Mouse (Mus musculus) midbrain, postnatal 0 days (tissue): ENCODE measurements around the gene Tada2b. TPM values are rescaled to one million over a fixed set of nuclear protein-coding genes. Genes with fewer than 3 reads are reported as not detected.

Source experiments
- ATAC-seq: fragments of 200-750 bp; cut with Nextera tagmentation; 2 replicates; pipeline ENCODE4 v1.8.0; 2017; ENCODE audit warnings: moderate number of reproducible peaks, mild to moderate bottlenecking, moderate TSS enrichment, moderate library complexity; ENCODE audit not compliant: low FRiP score
- DNase-seq: peaks from one replicate; pipeline ENCODE4 v3.0.0-alpha.2; 2015; ENCODE audit warnings: low spot score
- H3K27ac ChIP-seq: fragments of 300-500 bp; sonication (generic); 2 replicates; pipeline ENCODE4 v1.5.1; 2014; ENCODE audit warnings: low read depth, mild to moderate bottlenecking, low read length, mixed read lengths
- H3K27me3 ChIP-seq: fragments of 300-500 bp; sonication (generic); 2 replicates; pipeline ENCODE4 v1.6.1; 2014; ENCODE audit warnings: low read length, control low read depth, mixed read lengths; ENCODE audit not compliant: insufficient read depth
- H3K36me3 ChIP-seq: fragments of 300-500 bp; sonication (generic); 2 replicates; pipeline ENCODE4 v1.6.1; 2014; ENCODE audit warnings: low read length, control low read depth, mixed read lengths; ENCODE audit not compliant: insufficient read depth
- H3K4me1 ChIP-seq: fragments of 300-500 bp; sonication (generic); 2 replicates; pipeline ENCODE4 v1.6.1; 2014; ENCODE audit warnings: mild to moderate bottlenecking, control low read depth, antibody characterized with exemption, low read length, mixed read lengths; ENCODE audit not compliant: insufficient read depth
- H3K4me2 ChIP-seq: fragments of 300-500 bp; sonication (generic); 2 replicates; pipeline ENCODE4 v1.6.1; 2014; ENCODE audit warnings: low read depth, mild to moderate bottlenecking, low read length, mixed read lengths; ENCODE audit not compliant: poor library complexity, severe bottlenecking
- H3K4me3 ChIP-seq: fragments of 300-500 bp; sonication (generic); 2 replicates; pipeline ENCODE4 v1.5.1; 2014; ENCODE audit warnings: low read depth, mild to moderate bottlenecking, low read length, moderate library complexity
- H3K9ac ChIP-seq: fragments of 300-500 bp; sonication (generic); replicated peaks from 2 replicates; pipeline ENCODE4 v1.6.1; 2014; ENCODE audit warnings: mild to moderate bottlenecking, low read length, moderate library complexity, mixed read lengths; ENCODE audit not compliant: poor library complexity, severe bottlenecking
- H3K9me3 ChIP-seq: fragments of 300-500 bp; sonication (generic); 2 replicates; pipeline ENCODE4 v1.6.1; 2016; ENCODE audit warnings: low read length, control low read depth
- CTCF ChIP-seq: IDR thresholded peaks from 2 replicates; pipeline ENCODE4 v1.5.1; 2016; ENCODE audit warnings: antibody characterized with exemption, mild to moderate bottlenecking
- WGBS: fragments of 180-500 bp; shearing (Covaris S2); extraction: QIAGEN DNeasy Blood & Tissue Kit; methylation state at CpG from one replicate; pipeline ENCODE4 v1.1.7; 2014; 5-methylcytosine and 5-hydroxymethylcytosine counted together
- polyA plus RNA-seq: library from polyadenylated mRNA; unstranded; fragments of >200 nt; fragmentation: Nextera tagmentation; extraction: Ambion mirVana; gene quantifications from 2 replicates; pipeline ENCODE4 v1.2.1, GENCODE M21; 2015
- total RNA-seq: library from RNA; depleted of rRNA; stranded (reverse); fragments of >200 nt; gene quantifications from 2 replicates; pipeline ENCODE4 v1.2.3, GENCODE M21; 2014

Gene Tada2b
- total and polyA plus RNA-seq, 2 experiments from 2014 or later = 3.5 to 26.9 TPM

- no peak for DNase-seq
- TF ChIP-seq CTCF = peak; percentile 73
- Histone ChIP-seq H3K27me3 (no peaks in the 10 kb centered on the region), H3K36me3 (no peaks in the 10 kb centered on the region), H3K4me2 (no peak overlapping the region), H3K4me1 (no peaks in the 10 kb centered on the region), H3K9me3 (no peaks in the 10 kb centered on the region), H3K4me3 (no peak overlapping the region), H3K27ac (no peak overlapping the region), H3K9ac (no peak overlapping the region)
- WGBS = 18% methylated on average over 4 of the region's 4 CpGs
- no peak for ATAC-seq
Measured at GRCm38 (mm10) chr5:36458926-36459325, 25.2 kb downstream of the Tada2b start.

DNA sequence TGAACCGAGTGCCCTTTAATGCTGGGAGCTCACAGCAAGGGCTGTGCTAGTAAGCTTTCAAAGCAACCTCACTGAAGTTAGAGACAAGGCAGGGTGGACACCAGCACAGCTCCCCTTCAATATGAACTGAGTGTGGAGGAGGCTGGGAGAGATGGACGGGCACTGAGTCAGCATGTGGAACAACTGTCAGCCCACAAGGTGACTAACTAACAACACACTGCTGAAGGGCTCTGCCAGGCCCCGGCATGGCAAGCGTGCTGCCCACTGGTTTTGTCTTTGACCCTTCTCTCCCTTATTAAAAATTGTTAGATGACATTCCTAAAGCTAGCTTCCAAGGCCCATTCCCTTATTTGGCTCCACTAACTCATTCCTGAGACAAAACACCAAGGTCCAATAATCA lies 26.4 kb downstream of the Tada2b start:
- no peak overlapping the region for H3K4me3 ChIP-seq
- H3K36me3 ChIP-seq = no peaks in the 10 kb centered on the region
- no peak overlapping the region for H3K9ac ChIP-seq
- H3K27me3 ChIP-seq = no peaks in the 10 kb centered on the region
- no peak overlapping the region for H3K27ac ChIP-seq
- WGBS = 80% methylated on average over 4 of the region's 4 CpGs
- H3K9me3 ChIP-seq = no peaks in the 10 kb centered on the region
- DNase-seq (no peak), ATAC-seq (no peak)
- no peak overlapping the region for H3K4me2 ChIP-seq
- no peak for TF ChIP-seq CTCF
- no peaks in the 10 kb centered on the region for H3K4me1 ChIP-seq

DNA sequence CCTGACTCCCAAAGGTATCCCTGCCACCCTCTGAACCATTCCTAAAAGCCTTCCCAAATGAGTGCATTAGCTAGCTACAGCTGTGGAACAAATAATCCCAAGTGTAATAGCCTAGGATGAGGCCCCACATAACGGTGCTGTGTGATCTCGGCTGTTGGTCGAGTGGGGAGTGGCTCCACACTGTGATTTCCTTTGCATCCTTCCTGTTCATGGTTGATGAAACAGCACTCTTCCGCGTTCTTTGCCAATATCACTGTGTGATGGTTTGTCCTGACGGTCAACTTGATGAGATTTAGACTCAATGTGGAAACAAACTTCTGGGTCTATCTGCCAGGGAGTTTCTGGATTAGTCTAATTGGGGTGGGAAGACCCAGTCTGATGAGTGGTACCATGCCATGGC lies 31.3 kb downstream of the Tada2b start:
- WGBS = 84% methylated on average over 6 of the region's 6 CpGs
- no peaks in the 10 kb centered on the region for H3K27me3 ChIP-seq
- ATAC-seq = no peak

GRCm38 (mm10) chr5:36451872-36452389 lies 32.2 kb downstream of the Tada2b start:
- 67% methylated on average over 10 of the region's 10 CpGs for WGBS
- H3K4me3 ChIP-seq = no peak overlapping the region
- H3K4me2 ChIP-seq = no peak overlapping the region
- DNase-seq = peak; percentile 31
- no peaks in the 10 kb centered on the region for H3K9me3 ChIP-seq
- no peak overlapping the region for H3K9ac ChIP-seq
- no peaks in the 10 kb centered on the region for H3K27me3 ChIP-seq
- no peaks in the 10 kb centered on the region for H3K36me3 ChIP-seq
- no peak overlapping the region for H3K27ac ChIP-seq
- ATAC-seq = no peak
- H3K4me1 ChIP-seq = no peaks in the 10 kb centered on the region
- no peak for TF ChIP-seq CTCF

More for the DNA sequence above, 31.3 kb downstream of the Tada2b start:
- Histone ChIP-seq H3K9ac (no peak overlapping the region), H3K27ac (no peak overlapping the region), H3K9me3 (no peaks in the 10 kb centered on the region), H3K4me1 (no peaks in the 10 kb centered on the region), H3K4me3 (no peak overlapping the region), H3K36me3 (no peaks in the 10 kb centered on the region), H3K4me2 (no peak overlapping the region)
- TF ChIP-seq CTCF = no peak
- no peak for DNase-seq

- no peaks in the 10 kb centered on the region for H3K27me3 ChIP-seq
- H3K4me1 ChIP-seq = no peaks in the 10 kb centered on the region
- no peak for DNase-seq
- no peak overlapping the region for H3K27ac ChIP-seq
- no peak for TF ChIP-seq CTCF
- WGBS = 21% methylated on average over 10 of the region's 10 CpGs
- no peak for ATAC-seq
- no peak overlapping the region for H3K4me2 ChIP-seq
- no peaks in the 10 kb centered on the region for H3K9me3 ChIP-seq
- H3K9ac ChIP-seq = no peak overlapping the region
- no peaks in the 10 kb centered on the region for H3K36me3 ChIP-seq
- H3K4me3 ChIP-seq = no peak overlapping the region
Measured at GRCm38 (mm10) chr5:36451119-36451518, 33.0 kb downstream of the Tada2b start.

DNA sequence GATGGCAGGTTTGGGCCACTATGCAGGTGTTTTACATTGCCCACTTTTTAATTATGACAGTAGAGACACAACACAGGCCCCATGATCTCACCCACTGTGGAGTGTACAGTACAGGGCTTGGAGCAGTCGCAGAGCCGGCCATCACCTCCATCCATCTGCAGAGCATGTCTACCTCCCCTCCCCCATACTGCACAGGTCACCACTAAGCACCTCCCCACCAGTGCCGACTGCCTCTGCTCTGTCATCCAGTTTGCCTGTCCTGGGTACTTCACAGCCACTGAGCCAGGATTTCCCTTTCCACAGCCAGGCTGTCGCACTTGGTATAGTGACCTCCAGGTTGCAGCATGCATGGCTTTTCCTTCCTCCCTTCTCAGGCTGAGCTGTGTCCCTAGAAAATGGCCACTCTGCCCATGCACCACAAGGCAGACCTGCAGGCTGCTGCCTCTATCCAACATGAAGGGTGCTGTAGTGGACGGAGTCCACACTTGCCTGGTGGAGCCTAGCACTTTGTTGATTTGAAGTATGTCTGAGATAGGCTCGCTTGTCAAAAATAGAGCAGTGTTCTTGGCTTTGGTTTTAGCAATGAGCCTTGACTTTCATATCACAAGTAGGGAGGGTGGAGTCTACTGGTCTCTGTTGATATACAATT lies 34.3 kb downstream of the Tada2b start:
- H3K27me3 ChIP-seq = no peaks in the 10 kb centered on the region
- WGBS = 82% methylated on average over 6 of the region's 6 CpGs

More for the DNA sequence above, 34.3 kb downstream of the Tada2b start:
- ATAC-seq (no peak), DNase-seq (no peak)
- H3K36me3 ChIP-seq = no peaks in the 10 kb centered on the region
- no peak for TF ChIP-seq CTCF
- H3K9ac ChIP-seq = no peak overlapping the region
- no peak overlapping the region for H3K4me3 ChIP-seq
- no peak overlapping the region for H3K27ac ChIP-seq
- H3K9me3 ChIP-seq = no peaks in the 10 kb centered on the region
- H3K4me2 ChIP-seq = no peak overlapping the region
- no peaks in the 10 kb centered on the region for H3K4me1 ChIP-seq
